Mouse (Mus musculus): ENCODE results near the gene Topaz1.

The Topaz1 gene

GRCm38 (mm10) chr9:122747060-122747459, at the start of gene Topaz1:
TSS of gene Topaz1 (plus strand) at chr9:122747346.
- no peak for DNase-seq (ENCODE audit: low read depth, low spot score)

- DNase-seq (ENCODE audit: low read depth, low spot score) = peak; percentile 68
These were observed 45.3 kb upstream of the Topaz1 start for GRCm38 (mm10) chr9:122701817-122702216.

GRCm38 (mm10) chr9:122713836-122714235, 33.3 kb upstream of the Topaz1 start:
- DNase-seq (ENCODE audit: low read depth, low spot score) = no peak

- no peak for DNase-seq (ENCODE audit: low read depth, low spot score)
These were observed 32.1 kb upstream of the Topaz1 start for GRCm38 (mm10) chr9:122715046-122715445.

- no peak for DNase-seq (ENCODE audit: low read depth, low spot score)
These were observed 30.8 kb upstream of the Topaz1 start for GRCm38 (mm10) chr9:122716131-122716921.

- DNase-seq (ENCODE audit: low read depth, low spot score) = no peak
These were observed 24.9 kb upstream of the Topaz1 start for GRCm38 (mm10) chr9:122722296-122722695.

- peak; percentile 71 for DNase-seq (ENCODE audit: low read depth, low spot score)
These were observed 21.9 kb upstream of the Topaz1 start for GRCm38 (mm10) chr9:122725046-122725765.

- DNase-seq (ENCODE audit: low read depth, low spot score) = peak; percentile 87
These were observed 17.6 kb upstream of the Topaz1 start for GRCm38 (mm10) chr9:122729500-122729899.

- DNase-seq (ENCODE audit: low read depth, low spot score) = peak; percentile 7
These were observed 14.9 kb upstream of the Topaz1 start for GRCm38 (mm10) chr9:122732126-122732810.

GRCm38 (mm10) chr9:122733222-122733621, 13.9 kb upstream of the Topaz1 start:
- DNase-seq (ENCODE audit: low read depth, low spot score) = no peak

- no peak for DNase-seq (ENCODE audit: low read depth, low spot score)
These were observed 12.2 kb upstream of the Topaz1 start for GRCm38 (mm10) chr9:122734934-122735333.

GRCm38 (mm10) chr9:122736001-122736400, 11.1 kb upstream of the Topaz1 start:
- DNase-seq (ENCODE audit: low read depth, low spot score) = no peak

- DNase-seq (ENCODE audit: low read depth, low spot score) = peak; percentile 69
These were observed 10.4 kb upstream of the Topaz1 start for GRCm38 (mm10) chr9:122736742-122737141.

GRCm38 (mm10) chr9:122745879-122746278, 1.3 kb upstream of the Topaz1 start:
- DNase-seq (ENCODE audit: low read depth, low spot score) = no peak

GRCm38 (mm10) chr9:122757614-122758013, 10.5 kb downstream of the Topaz1 start:
- DNase-seq (ENCODE audit: low read depth, low spot score) = no peak

GRCm38 (mm10) chr9:122760111-122760510, 13.0 kb downstream of the Topaz1 start:
- DNase-seq (ENCODE audit: low read depth, low spot score) = peak; percentile 45

GRCm38 (mm10) chr9:122785231-122785630, 38.1 kb downstream of the Topaz1 start:
- no peak for DNase-seq (ENCODE audit: low read depth, low spot score)

- DNase-seq (ENCODE audit: low read depth, low spot score) = no peak
These were observed 39.4 kb downstream of the Topaz1 start for GRCm38 (mm10) chr9:122786534-122786933.

- DNase-seq (ENCODE audit: low read depth, low spot score) = peak; percentile 98
These were observed 58.1 kb downstream of the Topaz1 start, which contains the start of gene Tcaim for GRCm38 (mm10) chr9:122805053-122805844. TSS of gene Tcaim (plus strand) at chr9:122805539.

- DNase-seq (ENCODE audit: low read depth, low spot score) = no peak
These were observed 58.7 kb downstream of the Topaz1 start for GRCm38 (mm10) chr9:122805845-122806341.

- DNase-seq (ENCODE audit: low read depth, low spot score) = no peak
These were observed 60.0 kb downstream of the Topaz1 start for GRCm38 (mm10) chr9:122807186-122807585.

All from brain, adult 2 months (tissue).